Mouse (Mus musculus) liver, adult (tissue): ENCODE results near the gene Sap30bp.

Experiments
- GATA4 ChIP-seq: IDR thresholded peaks from 2 replicates; pipeline ENCODE4 v1.6.1; 2014; ENCODE audit warnings: mild to moderate bottlenecking, low read length; ENCODE audit not compliant: insufficient replicate concordance

Sap30bp gene

GRCm38 (mm10) chr11:115929031-115929430, 4.1 kb upstream of the Sap30bp start:
- TF ChIP-seq GATA4, result no peak

- TF ChIP-seq GATA4, result no peak
Observed at GRCm38 (mm10) chr11:115929818-115930217, 3.3 kb upstream of the Sap30bp start.

GRCm38 (mm10) chr11:115931235-115931634, 1.8 kb upstream of the Sap30bp start:
- TF ChIP-seq GATA4, result no peak

GRCm38 (mm10) chr11:115933747-115934110, 647 bp downstream of the Sap30bp start:
- no peak for TF ChIP-seq GATA4

GRCm38 (mm10) chr11:115939690-115940329, 6.7 kb downstream of the Sap30bp start:
- TF ChIP-seq GATA4, result no peak

GRCm38 (mm10) chr11:115941980-115942379, 8.9 kb downstream of the Sap30bp start:
- no peak for TF ChIP-seq GATA4

- no peak for TF ChIP-seq GATA4
Observed at GRCm38 (mm10) chr11:115945247-115945646, 12.2 kb downstream of the Sap30bp start.

- no peak for TF ChIP-seq GATA4
Observed at GRCm38 (mm10) chr11:115946221-115946828, 13.2 kb downstream of the Sap30bp start.

GRCm38 (mm10) chr11:115948316-115948715, 15.2 kb downstream of the Sap30bp start:
- TF ChIP-seq GATA4, result no peak

GRCm38 (mm10) chr11:115950719-115951118, 17.6 kb downstream of the Sap30bp start:
- TF ChIP-seq GATA4, result no peak

GRCm38 (mm10) chr11:115954712-115955111, 21.6 kb downstream of the Sap30bp start:
- TF ChIP-seq GATA4, result no peak

GRCm38 (mm10) chr11:115955195-115955858, 22.2 kb downstream of the Sap30bp start:
- TF ChIP-seq GATA4, result no peak

- no peak for TF ChIP-seq GATA4
Observed at GRCm38 (mm10) chr11:115956453-115956852, 23.4 kb downstream of the Sap30bp start.

- no peak for TF ChIP-seq GATA4
Observed at GRCm38 (mm10) chr11:115957971-115958370, 24.9 kb downstream of the Sap30bp start.

- no peak for TF ChIP-seq GATA4
Observed at GRCm38 (mm10) chr11:115959018-115959417, 25.9 kb downstream of the Sap30bp start.

GRCm38 (mm10) chr11:115962651-115963412, 29.8 kb downstream of the Sap30bp start:
- no peak for TF ChIP-seq GATA4
